Mouse (Mus musculus) left cerebral cortex, adult 18-20 months (tissue): ENCODE measurements around the gene Nrn1. TPM values are rescaled to one million over a fixed set of nuclear protein-coding genes. Genes with fewer than 3 reads are reported as not detected.

Experiments used
- DNase-seq, 2 experiments: peaks; one replicate each; pipeline ENCODE4 v3.0.0; 2021 to 2022; ENCODE audit warnings: low spot score in 2 of 2, mixed read lengths in 1 of 2
- total RNA-seq, 2 experiments: library from RNA; stranded (reverse); gene quantifications; 2 replicates each; pipeline ENCODE4 v1.2.3; 2021

The Nrn1 gene
- total RNA-seq, 2 experiments from 2014 or later, result 277 to 333 TPM

DNA sequence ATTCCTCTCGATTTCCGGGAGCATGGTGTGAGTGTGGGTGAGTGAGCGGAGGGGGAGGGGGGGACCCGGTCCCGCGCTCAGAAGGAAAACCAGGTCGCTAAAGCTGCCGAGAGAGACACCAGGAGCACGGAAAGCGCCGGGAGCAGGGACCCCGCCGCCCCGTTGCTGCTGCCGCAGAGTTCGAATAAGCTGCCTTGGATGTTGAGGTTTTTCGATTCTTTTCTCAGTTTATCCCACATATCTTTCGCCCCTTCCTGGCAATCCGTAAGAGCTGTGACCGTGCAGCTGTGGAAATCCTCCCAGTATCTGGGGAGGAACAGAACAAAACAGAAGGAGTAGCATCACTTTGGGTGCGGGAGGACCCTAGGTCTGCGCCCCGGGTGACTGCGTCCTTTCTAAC is 8.4 kb downstream of the Nrn1 start:
- DNase-seq, result peak in 1 of 2 experiments; percentile 36

DNA sequence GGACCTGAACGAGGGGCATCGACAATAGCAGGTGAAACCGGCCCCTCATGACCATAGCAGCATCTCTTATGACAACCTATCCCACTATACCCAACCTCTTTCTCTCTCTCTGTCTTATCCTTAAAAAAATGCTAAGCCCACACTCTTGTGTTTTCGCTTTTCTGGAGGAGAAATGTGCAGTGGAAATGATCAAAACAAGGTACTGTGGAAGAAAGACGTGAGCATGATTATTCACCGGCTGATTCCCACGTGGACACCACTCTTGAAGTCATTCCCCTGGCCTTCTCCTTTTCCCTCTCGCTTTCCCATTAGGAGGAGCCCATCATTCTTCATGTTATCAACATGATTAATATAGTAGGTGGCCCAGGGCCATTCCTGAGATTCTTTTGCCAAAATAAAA is 9.1 kb downstream of the Nrn1 start:
- peak in 1 of 2 experiments; percentile 8 for DNase-seq

DNA sequence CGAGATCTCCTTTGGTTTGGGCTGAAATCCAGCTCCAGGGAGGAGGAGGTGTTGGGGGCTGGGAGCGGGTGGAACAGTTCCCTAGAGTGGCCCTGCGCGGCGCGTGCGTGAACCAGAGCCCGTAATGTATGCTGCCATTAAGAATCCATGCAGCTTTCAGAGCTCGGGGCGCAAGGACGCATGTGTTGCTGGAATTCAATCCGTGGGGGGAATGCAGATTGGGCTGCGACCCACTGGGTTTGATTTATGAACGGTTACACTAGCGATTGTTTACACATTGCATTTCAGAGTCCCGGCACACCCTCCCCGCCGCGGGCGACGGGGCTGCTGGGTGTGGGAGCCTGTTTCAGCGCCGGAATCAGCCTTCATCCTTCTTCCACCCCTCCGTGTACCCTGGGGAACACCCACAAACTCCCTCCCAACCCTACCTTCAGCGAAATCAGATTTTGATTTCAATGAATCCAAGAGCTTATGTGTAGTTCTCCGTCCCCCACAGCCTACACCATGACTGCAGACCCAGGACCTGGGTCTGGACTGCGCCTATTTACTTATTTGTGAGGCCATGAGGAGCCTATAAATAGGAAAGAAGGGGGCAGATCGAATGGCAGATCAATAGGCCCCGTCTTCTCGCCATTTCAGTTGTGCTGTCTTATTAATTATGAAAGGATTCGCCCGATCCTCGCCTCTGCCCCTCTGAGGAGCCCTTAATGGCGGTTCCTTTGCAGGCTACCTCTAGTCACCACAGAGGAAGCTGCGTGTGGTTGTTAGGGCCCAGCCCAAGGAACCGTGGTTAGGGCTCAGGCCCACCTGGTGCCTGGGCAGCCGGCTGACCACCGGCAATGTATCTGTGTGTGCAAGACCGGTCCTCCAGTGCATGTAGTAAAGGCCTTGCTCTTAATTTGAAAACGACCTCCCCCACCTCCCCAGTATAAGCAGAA is 10.1 kb downstream of the Nrn1 start:
- peak; percentile 54 to 64 for DNase-seq

DNA sequence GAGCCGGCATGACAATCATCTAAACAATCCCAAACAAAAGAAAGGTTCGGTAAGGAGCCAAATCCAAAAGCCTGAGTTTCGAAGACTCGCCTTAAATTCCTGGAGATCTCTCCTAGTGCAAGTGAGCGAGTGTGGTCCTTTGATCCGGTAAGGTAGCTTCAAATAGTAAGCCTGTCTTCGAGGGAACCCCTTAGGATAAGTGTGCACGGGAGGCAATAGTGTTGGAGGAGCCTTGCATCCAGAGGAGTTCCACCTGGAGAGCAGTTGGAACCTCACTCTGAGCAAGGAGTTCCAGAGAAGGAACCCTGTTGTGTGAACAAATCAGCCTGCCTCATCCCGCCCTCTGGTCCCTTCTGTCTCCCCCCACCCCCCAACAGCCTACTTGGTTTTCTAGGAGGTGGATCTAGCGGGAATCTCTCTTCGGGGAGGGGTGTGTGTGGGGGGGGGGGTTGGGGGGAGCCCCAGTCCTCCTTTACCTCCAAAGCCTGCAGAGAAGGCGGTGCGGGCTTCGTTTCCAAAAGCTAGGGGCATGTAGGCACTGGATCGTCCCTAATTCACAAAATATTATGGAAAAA is 11.1 kb downstream of the Nrn1 start:
- DNase-seq, result peak in 1 of 2 experiments; percentile 11

DNA sequence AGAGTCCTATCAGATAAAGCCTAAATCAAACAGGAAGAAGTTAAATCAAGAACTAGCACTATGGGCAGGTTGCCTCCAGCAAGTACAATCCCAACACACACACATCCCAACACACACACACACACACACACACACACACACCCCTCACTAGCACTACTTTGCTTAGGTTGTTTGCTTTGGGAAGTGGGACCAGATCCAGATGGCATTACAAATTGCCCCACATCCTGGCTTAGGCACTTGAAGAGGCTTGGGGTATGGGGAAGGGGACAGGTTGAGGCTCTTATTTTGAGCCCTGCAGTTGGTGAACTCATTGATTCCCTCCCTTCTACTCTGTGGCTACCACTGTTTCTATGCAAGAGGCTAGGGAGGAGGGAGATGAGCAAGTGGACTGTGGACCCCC is 12.6 kb downstream of the Nrn1 start:
- no peak for DNase-seq

DNA sequence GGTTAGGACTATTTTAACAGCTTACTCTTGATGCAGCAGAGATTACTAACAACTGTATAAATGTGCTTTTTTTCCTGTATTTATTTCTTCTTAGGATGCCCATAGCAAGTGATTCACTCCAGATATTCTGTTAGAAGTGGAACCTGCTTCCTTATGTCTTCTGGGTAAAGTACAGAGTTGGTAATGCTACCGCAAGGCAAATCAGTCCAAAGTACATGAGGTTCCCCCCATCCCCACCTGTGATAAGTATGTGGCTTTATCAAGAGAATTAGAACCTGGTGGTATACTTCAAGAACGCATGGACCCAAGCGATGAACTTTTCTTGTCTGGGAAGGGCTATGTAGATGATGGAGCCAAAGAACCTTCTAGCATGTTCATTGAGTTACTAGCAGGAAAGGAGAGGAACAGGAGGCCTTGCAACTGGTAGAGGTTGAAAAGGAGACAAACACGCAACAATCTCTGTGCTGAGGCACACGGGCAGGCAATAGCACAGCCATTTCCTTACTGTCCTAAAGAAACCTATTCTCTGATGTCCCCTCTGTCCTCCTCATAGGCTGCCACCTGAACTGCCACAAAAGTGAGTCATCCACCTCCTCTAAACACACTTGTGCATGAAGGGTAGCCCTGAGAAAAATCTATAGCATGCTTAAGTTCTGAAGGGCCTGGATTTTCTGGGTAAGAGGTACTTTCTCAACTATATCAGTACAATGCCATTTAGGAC is 14.5 kb downstream of the Nrn1 start:
- no peak for DNase-seq

DNA sequence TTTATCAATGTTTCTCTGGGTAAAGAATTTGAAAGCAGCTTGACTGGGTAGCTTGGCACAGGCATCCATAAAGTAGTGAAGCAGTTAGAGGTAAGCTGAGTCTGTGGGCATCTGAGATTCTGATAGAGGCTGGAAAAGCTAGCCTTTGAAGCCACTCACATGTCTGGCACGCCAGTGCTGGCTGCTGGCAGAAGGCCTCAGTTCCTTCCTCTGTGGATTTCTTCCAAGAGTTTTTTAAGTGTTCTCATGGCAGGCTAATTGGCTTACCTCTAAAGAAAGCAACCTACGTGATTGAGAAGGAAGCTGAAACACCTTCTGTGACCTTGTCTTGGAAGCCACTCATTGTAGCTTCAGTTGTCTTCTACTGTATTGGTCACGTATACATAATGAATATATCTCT is 17.6 kb downstream of the Nrn1 start:
- DNase-seq, result no peak

DNA sequence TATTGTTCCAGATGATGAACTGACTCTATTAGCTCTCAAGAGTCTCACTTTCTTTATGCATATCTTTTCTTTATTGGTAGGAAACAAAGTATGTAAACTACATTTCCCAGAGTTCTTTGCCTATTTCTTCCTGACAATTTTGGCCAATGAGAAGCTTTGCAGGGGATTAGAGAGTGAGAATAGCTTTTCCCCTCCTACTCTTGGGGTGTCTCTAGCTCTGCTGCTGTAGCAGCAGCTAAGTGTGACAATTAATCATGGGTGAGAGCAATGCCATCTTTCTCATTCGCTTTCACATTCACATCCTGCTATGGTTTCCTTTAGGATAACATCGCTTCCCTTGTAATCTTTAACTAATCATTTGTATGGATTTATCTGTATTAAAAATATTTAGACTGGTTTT is 18.2 kb downstream of the Nrn1 start:
- DNase-seq, result no peak

DNA sequence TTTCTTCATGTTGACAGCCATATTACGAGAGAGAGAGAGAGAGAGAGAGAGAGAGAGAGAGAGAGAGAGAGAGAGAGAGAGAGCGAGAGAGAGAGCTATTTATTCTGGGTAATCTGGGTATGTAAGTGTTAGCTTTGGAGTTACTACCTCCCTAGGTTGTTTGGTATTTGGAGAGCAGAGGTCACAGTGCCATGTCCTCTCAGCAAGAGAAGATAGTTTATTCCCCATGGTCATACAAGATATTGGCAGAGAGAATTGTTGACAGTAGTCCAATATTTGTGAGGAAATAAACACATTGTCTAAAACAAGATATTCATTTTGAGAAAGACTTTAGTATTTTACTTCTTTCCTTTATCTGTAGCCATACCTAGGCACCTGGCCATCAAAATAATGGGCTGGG is 20.8 kb downstream of the Nrn1 start:
- no peak for DNase-seq

DNA sequence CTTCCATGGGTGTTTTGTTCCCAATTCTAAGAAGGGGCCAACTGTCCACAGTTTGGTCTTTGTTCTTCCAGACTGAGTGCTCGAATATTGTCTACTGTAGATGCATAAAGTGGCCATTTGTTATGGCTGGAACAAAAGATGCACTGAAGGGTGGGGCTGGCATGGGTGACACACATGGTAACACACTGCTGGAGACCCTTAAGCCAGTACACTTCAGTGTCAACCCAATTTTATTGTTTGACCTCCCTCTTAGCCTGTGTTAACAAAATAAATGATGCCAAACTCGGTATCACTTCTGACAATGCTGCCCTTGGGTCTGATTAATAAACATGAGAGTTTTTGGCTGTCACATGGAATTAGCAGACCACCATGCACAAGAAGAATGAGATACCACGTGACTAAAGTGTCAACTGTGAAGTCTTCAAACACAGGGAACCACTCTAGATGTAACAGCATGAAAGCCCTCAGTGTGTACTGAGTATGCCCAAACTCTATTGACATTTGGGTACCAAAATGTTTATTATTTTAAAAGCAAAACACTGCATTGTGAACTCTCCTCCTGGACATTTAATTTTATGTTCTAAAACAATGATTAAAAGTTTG is 27.7 kb downstream of the Nrn1 start:
- DNase-seq, result no peak

DNA sequence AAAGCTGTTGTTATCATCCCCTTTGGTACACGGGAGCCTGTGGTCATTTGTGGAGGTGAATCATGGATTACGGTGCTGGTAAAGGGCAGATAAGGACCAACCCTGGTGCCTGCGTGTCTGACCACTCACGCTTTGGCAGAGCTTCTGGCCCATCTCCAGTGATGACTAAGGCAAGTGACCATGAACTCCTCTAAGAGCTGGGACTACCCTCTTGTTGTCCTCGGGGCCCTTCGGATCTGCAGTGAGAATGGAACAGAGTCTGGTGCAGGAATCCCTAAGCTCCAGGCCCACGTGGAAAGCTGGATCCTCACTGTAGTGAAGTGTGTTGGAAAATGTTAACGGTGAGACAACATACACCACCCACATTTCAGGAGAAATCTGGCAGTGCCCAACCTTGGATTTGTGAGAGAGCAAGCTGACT is 38.6 kb downstream of the Nrn1 start:
- peak; percentile 52 to 53 for DNase-seq

DNA sequence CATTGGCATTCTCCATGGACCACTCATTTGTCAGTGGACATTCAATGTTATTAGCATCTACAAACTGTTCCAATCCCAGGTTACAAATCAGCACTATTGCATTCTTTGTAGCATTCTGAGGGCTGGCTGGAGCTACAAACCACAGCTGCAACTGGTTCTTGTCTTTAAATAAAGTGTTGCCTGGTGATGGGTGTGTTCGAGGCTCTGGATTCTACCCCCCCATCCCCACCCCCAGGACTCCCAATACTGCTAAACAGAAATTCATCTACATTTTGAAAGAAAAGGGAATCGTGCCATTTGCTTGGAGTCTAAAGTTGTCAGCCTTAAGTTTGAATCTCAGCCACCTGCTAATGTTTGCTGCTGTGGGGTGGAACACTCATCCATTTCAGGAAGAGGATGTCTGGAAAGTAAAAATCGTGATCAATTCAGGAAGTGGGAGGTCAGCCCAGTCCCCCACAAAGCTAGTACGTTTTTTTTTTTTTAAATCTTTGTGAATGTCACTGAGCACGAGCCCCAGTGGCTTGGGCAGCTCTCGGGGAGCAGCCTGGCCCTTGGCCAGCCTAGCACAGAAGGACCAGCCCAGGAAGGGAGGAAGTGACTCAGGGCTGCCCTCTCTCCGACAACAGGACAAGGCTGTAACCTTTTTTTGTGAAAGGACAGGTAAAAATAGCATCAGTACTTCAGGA is 39.3 kb downstream of the Nrn1 start:
- peak; percentile 3 to 12 for DNase-seq

DNA sequence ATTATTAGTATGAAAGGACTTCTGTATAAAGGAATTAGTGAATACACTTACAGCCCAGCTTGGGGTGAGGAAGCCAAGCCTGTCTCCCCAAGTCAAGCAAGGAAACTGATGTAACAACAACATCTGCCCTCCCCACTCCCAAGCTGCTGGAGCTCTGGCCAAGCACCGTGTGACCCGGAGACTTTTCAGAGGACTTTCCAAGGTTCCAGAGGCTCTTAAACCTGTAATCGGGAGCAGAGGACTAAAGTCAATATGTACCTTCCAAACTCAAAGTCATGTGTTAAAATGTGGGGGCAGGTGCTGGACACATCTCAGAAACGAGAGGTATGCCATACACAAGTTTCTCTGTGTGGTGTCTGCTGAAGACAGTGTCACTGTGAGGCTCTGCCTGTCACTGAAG is 51.4 kb downstream of the Nrn1 start:
- DNase-seq, result no peak

DNA sequence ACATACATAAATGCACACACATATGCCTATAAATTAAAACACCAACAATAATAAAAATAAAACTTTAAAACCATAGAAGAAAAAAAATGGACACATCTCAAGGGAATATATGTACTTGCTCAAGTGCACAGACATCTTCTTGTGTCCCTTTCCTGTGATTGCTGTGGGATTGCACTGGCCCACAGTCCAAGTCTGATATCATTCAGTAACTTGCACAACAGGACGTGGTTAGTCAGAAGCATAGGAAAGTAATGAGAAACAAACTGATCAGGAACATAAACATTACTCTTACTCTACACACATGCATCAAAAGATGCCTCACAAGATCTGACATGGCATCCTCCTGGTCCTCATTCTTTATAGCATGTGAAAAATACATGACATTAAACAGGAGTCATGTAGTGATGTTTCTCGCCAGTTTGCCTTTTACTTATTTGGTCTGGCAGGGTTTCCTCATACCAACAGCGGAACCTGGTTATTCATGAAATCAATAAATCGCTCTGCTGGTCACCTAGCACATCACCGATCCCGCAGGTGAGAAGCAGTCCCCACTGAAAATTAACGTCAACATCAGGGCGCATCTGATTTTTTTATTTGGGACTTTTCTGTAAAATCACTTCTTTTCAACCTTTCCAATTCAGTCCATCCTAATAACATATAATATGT is 54.1 kb downstream of the Nrn1 start:
- no peak for DNase-seq

DNA sequence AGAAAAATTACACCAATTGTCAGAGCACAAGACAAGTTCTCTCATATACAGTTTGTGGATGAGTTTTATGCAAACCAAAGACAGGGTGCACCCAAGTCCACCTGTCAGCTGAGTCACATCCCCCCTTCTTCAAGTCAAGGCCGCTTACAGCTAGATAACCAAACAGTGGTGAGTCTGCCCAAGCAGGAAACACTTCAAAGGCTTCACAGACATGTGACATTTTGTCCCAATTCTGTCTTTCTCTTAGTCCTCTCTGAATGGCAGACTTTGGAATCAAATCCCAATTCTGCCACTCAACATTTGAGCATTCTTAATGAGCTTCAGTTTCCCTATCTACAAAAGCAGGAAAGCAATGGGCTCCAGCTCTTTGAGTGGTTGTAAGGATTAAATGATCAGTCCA is 55.6 kb downstream of the Nrn1 start:
- no peak for DNase-seq
